Mouse (Mus musculus): ENCODE measurements around the gene Itpr2.

DNA sequence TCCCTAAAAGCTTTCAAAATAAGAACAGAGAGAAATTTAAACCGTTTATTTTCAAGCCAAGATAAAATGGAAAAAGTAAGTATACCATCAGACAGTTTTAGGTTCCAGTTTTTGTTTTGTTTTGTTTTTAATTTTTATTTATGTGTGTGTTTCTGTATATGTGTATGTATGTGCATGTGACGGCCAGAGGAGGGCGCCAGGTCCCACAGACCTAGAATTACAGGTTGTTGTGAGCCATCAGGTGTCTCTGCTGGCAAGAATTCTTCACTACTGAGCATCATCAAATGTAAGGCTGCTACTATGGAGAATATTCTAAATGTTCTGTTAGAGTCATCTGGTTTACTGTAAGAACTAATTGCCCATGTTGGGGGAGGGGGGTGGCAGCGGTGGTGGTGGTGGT, 111.9 kb downstream of the Itpr2 start:
- TF ChIP-seq CTCF (IDR thresholded peaks at IDR 0.05; ENCODE audit: control insufficient read depth, insufficient read depth, insufficient read length) (no peak), MYOG (IDR thresholded peaks at IDR 0.05; ENCODE audit: control insufficient read depth, extremely low read depth, insufficient read length) (no peak), MAX (IDR thresholded peaks at IDR 0.05) (no peak)

Data from C2C12 (cell line).